Mouse (Mus musculus): Measurements from ENCODE around the gene Camk2n2.
"Not testable (repeated sequence)": the region's sequence is repeated elsewhere in the genome, so short reads cannot be mapped to it uniquely, and the experiment has no call there.

DNA sequence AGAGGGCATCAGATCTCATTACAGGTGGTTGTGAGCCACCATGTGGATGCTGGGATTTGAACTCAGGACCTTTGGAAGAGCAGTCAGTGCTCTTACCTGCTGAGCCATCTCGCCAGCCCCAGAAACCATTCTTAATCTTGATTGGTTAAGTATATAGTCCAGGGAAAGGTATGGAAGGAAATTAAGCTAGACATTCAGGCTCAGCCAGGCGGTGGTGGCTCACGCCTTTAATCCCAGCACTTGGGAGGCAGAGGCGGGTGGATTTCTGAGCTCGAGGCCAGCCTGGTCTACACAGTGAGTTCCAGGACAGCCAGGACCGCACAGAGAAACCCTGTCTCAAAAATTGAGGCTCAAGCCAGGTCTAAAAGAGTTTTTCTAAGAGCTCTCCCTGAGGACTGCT, 46.9 kb upstream of the Camk2n2 start, which contains the start of gene Eif4g1:
- not testable (repeated sequence) for TF ChIP-seq CTCF (IDR thresholded peaks at IDR 0.05; ENCODE audit: borderline replicate concordance, insufficient read depth, low read depth, low read length); POLR2A (IDR thresholded peaks at IDR 0.05; ENCODE audit: borderline replicate concordance, insufficient read depth, low read length)

Data from cerebellum, adult 2 months (tissue).